Mouse (Mus musculus) induced T-regulatory cell, adult 2 months (primary cell): Measurements from ENCODE around the gene Ostm1.
A peak's percentile ranks its signal among the peaks of the same experiment; 100 is the strongest.

ENCODE experiments used
- DNase-seq: peaks from one replicate; pipeline ENCODE4 v3.0.0-alpha.2; 2012; ENCODE audit warnings: low read depth

The Ostm1 gene

DNA sequence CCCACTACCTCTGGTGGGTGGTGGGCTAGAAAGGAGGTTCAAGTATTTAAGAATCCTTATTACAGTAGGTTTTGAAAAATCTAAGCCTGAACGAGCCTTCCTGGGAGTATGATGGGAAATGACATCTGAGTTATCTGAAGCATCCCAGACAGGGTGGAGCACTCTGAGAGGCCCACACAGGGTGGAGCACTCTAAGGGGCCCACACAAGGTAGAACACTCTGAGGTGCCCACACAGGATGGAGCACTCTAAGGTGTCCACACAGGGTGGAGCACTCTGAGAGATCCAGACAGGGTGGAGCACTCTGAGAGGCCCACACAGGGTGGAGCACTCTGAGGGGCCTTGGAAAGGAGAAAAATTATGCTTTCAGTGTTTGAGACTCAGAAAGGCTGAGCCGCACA, 42.3 kb downstream of the Ostm1 start:
- DNase-seq, result no peak

DNA sequence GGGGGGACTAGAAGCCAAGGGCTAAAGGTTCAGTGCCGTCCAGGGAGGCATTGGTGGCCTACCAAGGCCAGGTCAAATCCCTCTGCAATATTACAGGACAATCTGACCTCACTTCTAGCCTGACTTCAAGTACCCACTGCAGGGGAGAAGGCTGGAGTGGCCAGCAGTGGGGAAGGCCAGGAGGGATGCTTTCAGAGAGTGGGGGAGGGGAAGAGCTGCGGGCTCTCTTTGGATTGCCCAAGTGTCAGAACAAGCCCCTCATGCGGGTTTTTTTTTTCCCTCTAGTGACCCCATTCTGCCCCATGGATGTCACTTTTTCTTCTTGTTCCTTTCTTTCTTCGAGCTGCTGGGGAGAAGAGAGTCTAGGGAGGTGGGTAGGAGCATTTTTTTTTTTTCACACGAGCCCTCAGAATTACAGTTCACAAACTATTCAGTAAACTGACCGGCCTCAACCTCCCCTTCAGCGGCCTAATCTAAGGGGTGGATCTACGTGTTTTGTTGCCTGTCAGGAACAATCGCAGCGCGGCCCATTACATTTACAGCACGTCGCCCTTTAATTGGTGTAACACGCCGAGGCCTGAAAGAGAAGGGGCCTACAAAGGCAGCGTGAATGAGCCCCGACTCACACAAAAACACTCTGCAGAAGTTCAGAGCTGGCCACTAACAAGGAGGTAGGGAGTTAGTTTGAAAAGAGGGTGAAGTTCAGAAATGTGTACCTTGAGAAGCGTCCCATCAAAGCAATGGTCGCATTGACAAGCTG, 47.2 kb downstream of the Ostm1 start:
- DNase-seq, result peak; percentile 16

DNA sequence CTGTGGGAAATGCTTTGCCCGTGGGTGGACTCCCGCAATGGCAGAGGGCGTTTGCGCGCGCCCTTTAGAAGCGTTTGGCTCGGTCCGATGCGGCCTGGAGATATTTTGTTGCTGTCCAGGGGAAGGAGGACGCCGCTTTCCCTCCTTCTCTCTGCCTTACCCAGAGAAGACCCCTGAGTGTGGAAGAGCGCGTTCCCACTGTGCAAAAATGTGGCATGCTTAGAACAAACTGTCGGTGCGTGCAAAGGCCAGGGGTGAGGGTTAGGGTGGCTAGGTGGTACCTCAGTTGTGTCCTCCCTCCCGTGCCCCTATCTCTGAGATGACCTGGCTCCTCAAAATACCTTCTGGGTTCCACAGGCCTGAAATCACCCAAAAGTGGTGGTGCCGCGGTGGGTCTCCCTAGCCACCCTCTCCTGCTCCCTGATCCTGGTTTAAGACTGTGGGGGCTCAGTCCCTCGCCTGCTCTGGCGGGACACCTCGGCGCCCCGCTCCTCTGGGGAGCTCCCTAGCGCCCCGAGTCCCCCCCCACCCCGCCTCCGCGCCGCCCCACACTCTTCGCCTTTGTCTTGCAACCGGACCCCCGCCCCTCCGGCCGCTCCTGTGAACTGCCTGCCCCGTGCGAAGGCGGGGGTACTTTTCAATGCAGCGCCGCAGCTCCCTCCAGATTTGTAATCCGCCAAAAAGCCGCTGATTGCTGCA, 48.3 kb downstream of the Ostm1 start:
- DNase-seq, result peak; percentile 20

DNA sequence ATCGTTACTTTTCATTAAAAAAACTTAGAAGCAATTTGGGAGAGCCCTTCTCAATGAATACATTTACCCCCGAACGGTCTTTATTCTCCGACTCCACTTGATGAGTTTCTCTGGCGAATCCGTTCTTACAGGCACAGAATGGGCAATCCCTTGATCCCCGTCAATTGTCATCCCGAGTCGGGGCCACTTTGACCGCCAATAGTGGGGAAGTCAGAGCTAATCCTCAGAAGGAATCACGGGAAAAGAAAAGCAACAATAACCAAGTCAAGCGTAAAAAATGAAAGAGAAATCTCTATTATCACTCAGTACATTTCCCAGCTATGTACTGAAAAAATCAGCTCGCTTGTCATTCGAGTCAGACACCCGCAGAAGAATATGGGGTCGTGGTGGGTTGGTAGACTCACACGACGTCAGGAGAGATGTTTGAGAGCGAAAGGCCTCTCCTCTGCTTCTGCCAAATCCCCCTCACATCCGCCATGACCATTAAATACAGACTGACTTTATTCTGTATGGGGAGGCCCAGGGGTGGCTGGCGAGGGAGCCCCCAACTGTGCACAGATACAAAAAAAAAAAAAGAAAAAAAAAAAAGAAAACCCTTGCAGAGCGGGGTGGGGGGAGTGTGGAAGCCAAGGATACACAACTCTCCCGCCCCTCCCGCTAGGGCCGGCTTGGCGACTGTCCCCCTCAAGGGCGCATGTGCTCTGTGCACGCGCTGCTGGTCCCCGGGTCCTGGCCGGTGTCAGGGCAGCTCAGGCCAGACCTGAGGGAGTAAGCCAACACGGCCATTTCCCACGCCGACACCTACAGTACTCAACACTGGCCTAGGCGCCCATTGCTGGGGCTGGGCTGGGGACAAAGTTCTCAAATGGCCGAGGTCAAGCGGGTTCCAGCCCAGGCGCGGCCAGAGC, 49.1 kb downstream of the Ostm1 start:
- DNase-seq, result peak; percentile 37

DNA sequence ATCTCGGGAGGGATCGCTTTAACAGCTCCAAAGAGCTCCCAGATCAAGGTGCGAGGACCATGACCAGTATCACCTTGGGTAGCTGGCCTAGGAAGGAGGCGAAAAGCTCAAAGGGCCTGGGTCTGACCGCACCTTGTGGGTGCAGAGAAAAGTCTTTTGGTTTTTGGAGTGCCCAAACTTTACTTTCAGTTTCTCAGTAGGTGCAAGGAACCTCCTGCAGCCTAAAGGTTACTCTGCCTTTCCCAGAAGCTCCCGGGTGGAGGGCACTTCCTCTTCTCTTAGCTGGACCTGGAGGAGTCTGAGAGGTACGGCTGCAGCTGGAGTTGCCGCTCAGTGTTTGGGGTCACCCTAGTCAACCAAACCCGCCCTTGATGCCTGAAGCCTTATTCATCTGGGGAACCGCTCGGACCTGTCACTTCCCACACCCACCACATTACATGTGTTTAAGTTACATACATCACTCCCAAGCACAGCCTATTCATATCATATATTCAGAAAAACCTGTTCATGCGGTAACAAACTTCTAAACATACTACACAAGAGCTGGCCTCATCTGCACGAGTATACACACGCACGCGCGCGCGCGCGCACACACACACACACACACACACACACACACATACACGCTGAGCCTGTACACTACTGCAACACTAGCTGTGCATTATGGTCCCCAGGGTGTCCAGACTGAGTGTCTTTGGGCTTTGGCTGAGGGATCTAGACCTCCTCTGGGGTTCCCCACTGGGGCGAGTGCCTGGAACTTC, 49.9 kb downstream of the Ostm1 start:
- peak; percentile 64 for DNase-seq

DNA sequence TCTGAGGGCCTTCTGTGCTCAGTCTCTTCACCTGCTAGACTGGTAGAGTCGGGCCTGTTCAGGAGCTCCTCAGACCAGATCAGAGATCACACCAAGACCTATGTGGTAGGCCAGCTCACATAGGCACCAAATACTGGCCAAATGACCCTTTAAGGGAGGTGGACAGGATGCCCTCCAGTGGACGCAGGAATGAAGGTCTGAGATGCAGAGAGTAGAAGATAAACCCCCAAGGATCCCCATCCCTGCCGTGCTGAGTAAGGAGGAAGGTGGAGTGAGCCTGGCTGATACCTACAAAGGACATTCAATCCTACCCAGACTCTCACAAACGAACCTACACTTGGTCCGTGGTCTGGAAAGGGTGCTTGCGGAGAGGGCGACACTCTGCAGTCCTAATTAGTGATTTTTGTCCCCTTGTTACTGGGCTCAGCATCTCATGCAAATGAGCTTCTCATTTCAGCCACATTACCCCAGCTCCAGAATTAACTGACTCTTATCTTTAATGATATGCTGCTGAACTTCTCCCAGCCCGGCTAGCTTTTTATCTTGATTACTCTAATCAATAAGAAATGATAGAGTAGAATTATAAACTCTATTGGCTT, 50.6 kb downstream of the Ostm1 start:
- no peak for DNase-seq

DNA sequence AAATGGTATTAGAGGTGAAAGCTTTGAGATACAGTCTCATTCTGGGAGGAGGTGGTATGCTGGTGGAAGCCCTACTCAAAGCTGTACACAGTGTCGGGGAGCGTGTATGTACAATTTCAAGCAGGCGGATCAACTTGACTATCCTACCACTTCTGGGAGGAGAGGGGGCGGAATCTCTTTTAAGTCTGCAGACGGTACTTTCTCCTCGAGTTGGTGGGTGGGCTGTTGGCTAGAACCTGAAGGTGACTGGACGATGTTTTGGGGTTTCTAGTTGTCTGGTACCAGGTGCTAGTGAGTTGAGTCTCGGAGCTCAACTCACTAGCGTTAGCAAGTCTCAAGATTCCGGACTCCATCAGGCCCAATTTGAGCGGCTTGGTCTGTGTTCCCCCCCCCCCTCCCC, 51.4 kb downstream of the Ostm1 start:
- DNase-seq, result peak; percentile 32

DNA sequence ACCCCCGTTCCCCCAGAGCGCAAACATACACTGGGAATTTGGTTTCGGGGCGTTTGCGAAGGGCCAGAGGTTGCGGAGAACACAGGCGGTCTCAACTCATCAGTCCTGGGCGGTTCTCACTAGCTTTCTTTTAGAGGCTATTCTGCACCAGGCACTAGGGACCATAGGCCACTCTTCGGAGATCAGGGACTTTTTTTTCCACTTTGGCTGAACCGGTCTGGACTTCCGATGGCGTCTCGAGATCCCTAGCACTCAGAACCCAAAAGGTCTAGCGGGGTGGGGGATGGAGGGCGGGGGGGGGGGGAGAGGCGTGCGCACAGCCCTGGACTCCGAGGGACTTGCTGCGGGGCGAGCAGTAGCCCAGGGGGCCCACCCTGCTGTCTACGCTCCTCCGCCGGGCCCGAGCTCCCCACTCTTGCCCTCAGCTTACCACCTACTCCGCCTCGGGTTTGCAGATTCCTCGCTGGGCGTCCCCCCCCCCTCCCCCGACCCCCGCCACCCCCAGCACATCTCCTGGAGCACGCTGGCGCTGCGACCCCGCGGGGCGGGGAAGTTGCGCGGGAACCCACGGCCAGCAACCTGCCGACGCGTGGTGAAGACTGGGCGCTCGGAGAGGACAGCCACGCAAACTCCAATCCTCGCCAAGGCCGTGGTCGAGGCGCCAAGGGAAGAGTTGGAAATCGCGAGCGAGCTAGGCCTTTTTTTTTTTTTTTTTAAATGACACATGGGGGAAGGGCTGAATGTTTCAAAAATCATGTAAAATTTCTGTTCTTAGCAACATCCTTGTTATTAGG, 52.1 kb downstream of the Ostm1 start:
- DNase-seq, result no peak

DNA sequence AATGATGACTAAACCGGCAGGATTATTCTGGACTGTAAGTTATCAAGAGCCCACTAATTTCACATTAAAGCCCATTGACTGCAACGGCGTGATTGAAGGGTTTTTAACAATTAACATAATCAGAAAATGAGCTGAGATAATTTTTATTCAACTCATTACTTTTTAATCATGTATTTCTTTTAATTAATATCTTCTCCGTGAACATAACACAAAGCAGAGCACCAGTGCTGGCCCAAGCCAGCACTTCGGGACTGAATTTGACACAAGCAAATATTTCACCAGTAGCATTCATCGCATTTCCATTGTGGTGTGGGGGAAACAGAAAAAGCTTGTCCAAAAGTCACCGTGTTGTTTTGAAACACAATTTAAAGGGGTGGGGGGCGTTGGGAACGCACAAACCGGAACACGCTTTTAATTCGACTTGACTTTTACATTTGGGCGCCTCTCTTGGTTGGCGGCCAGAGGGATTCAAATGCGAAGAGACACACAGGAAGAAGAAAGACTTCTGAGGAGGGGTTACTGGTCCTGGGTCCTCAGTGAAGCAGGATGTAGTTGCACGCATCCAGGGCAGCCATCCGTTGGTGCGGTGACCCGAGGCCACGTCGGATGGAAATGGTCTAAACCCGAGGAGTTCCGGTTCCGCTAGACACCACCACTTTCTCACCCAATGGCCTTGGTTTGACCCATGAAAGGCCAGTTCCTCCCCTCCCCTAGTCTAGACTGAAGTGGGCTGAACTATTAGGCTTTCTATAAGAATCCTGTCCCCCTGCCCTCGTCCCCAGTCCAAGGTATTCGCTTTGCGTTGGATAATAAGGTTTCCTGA, 52.9 kb downstream of the Ostm1 start:
- DNase-seq, result peak; percentile 21

DNA sequence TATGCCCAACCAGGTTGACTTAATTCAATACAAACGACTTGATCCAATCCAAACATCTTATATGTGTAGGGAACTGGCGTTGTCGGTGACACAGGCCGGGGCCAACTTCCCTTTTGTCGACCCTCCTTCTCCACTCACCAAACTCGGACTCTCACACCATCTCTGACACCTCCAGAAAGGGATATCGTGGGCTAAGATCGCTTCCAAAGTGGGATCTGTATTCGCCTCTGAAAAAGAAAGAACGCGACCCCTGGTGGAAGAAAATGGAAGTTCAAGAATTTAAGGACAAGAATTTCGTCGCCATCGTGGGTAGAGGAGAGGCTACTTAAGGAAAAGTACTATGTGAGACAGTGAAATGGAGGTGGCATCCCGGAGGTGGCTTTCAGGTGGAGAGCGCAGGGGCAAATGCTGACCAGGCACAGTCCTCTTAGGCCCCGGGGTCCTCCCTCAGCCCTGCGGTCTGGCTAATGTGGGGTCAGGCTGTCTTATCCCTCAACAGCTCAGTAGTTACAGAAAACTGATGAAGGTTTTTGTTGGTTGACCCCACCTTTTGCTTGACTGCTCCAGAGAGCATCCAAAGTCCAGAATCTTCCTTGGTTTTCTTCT, 53.7 kb downstream of the Ostm1 start:
- peak; percentile 92 for DNase-seq

DNA sequence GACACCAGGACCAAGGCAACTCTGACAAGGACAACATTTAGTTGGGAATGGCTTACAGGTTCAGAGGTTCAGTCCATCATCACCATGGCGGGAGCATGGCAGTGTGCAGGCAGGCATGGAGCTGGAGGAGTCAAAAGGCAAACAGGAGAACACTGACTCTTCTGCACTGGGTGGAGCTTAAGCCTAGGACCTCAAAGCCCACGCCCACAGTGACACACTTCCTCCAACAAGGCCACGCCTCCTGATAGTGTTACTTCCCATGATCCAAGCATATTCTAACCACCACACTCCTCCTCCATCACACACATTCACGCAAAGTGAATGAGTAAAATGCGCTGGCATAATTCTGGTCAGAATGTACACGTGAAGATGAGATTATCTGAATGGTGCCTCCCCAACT, 56.2 kb downstream of the Ostm1 start:
- DNase-seq, result no peak

DNA sequence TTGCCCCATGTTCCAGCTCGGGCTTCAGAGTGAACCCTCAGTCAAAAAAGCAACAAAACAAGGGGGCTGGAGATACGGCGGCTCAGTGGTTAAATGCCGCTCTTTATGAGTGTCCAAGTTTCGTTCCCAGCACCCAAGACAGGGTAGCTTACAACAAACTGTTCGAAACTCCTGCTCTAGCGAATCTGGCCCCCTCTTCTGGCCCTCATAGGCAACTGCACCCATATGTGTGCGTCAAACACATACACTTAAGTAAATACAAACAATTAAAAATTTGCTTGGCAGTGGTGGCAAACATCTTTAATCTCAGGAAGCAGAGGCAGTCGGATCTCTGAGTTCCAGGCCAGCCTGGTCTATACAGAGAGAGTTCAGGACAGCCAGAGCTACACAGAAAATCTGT, 60.0 kb downstream of the Ostm1 start:
- DNase-seq, result peak; percentile 13

DNA sequence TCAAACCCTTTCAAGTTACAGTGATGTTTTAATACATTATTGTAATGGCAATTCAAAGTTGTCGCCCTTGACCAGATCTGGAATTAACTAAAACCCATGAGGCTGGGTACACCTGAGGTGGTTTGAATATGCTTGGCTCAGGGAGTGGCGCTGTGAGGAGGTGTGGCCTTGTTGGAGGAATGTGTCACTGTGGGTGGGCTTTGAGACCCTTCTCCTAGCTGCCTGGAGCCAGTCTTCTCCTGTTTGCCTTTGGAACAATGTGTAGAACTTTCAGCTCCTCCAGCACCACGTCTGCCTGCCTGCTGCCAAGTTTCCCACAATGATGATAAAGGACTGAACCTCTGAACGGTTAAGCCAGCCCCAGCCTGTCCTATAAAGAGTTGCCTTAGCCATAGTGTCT, 62.7 kb downstream of the Ostm1 start:
- no peak for DNase-seq

DNA sequence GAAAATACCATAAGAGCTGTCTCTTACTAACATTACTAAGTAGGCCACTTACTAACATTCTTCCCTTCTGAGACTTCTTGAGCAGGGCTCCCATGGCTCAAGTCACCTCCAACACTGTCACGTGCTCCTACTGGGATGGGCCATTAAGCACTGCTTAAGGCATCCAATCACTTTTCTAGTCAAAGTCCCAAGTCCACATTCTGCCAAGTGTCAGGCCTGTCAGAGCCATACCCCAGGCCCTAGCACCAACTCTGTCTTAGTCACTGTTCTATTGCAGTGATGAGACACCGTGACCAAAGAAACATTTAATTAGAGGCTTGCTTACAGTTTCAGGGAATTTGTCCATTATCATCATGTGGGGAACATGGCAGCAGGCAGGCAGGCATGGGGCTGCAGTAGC, 78.3 kb downstream of the Ostm1 start:
- no peak for DNase-seq

DNA sequence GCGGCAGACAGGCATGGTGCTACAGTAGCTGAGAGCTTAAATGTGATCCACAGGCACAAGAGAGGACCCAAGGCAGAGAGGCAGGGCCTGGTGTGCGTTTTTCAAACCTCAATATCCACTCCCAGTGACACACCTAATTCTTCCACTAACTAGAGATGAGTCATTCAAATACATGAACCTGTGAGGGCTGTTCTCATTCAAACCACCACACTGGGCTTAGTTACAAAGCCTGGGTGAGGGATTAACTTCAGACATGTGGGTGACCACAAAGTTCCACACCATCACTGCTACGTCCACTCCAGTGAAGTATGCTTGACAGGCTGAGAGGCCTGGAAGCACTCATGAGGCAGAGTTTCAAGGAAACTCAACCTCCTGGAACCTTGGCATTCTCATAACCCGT, 86.3 kb downstream of the Ostm1 start:
- no peak for DNase-seq

DNA sequence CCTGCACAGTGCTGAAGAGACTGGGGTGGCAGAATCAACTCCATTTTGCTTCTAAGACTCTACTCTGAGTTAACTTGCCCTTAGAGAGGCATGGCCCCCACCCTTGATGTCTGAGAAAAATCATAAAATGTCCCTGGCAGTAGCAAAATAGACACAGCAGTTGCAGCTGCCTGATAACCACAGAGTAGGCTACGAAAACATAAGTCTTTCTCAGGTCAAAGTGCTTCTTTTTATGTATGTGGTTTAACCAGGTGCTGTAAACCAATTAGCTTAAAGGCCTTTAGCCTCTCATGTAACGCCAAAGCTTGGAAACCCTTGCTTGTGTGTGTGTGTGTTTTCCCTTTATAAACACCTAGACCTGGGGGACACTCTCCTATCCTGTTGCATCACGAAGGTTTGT, 89.2 kb downstream of the Ostm1 start:
- no peak for DNase-seq

DNA sequence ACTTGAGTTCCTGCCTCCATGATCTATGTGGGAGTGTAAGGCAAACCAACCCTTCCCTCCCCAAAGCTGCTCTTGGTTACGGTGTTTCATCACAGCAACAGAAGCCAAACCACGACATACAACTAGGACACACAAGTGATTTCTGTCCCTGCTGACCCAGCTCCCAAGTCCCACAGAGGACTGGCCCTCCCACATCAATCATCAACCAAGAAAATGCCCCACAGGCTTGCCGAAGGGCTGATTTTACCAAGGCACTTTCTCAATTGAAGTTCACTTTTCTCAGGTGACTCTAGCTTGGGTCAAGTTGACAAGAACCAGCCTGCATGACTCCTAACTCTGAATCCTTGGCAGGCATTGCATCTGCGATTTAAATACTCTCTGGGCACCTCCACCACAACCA, 91.9 kb downstream of the Ostm1 start:
- no peak for DNase-seq

DNA sequence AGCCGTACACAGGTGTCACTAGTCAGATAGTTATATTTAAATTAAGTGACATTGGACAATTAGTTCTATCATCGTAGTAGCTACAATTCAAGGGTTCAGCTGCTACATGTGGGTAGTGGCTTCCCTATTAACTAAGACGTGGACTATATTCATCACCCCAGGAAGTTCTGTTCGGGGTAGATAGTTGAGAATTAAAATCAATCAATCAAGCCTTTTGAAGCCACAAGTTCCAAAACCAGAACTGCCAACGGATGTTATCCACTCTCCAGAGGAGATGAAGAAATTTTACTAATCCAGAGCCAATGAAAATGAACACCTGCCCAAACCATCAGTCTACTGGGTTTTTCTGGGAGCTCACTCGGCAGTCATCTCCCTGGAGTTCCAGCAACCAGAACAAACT, 94.7 kb downstream of the Ostm1 start:
- DNase-seq, result no peak

DNA sequence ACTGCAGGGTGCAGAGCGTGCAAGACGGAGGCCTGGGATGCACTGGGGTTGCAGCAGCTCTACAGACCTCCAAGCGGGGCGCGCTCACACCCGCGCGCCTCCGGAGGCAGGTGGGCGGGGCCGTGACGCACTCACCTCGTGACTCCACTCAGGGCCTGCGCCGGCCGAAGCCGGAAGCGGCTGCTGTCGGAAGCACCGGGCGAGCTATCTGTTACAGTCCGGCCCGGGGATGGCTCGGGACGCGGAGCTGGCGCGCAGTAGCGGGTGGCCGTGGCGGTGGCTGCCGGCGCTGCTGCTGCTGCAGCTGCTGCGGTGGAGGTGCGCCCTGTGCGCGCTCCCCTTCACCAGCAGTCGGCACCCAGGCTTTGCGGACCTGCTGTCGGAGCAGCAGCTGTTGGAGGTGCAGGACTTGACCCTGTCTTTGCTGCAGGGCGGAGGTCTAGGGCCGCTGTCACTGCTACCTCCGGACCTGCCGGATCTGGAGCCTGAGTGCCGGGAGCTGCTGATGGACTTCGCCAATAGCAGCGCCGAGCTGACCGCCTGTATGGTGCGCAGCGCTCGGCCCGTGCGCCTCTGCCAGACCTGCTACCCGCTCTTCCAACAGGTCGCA, 95.2 kb downstream of the Ostm1 start:
- peak; percentile 94 for DNase-seq
